Comparison of ENCODE assay signal across 10 mouse cellular contexts in the genomic region with DNA sequence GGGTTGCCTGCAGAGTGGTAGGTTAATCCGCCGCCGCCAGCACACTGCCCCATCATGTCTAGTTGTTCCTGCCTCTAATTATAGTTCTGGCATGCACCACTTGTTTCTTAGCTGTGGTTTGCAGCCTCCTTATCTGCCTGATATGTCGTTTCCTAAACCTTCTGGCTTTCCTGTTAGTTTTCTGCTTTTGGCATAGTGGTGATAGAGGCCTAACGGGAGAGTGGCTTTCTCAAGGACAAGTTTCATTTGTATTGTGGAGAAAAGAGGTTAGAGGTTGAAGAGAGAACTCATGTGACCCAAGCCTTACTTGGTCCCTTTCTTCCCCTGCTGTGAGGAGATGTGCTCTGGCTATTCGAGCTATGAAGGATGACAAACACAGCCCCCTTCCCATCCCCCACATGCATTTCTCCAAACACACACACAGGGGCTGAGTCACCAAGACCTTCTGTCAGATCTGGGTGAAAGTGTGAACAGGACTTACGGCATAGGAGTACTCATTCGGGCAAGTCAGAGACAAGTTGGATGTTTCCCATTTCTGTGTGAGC. TPM values are rescaled to one million over a fixed set of nuclear protein-coding genes. Genes with fewer than 3 reads are reported as not detected.
DNase-seq lines count a peak whose midpoint lies in the region; ATAC-seq lines count a peak whose summit lies in the region.
"Had no signal": no experiment of that assay in that cellular context is flagged by ENCODE, and none has a peak within 500 bp of the region (broad histone marks: within the 10 kb centered on the region; RNA-seq: fewer than 3 reads in every experiment).

No protein-coding gene starts in this region.

- no peak overlapping the region for H3K4me3 ChIP-seq in forebrain, embryonic 13.5 days
- H3K4me3 ChIP-seq: gastrocnemius, adult 2 months had no signal

- peak; percentile 92 for ATAC-seq in common myeloid progenitor, adult 5-6 weeks (replicated peaks; ENCODE audit: low read depth, poor library complexity, severe bottlenecking)
- peak; percentile 92 to 94 for ATAC-seq in hematopoietic stem cell, adult 5-6 weeks (replicated peaks in 1 of 2; ENCODE audit: insufficient read depth in 1 of 2, low FRiP score in 2 of 2, low TSS enrichment in 1 of 2, low read depth in 1 of 2, poor library complexity in 2 of 2, severe bottlenecking in 2 of 2)
- no peak for ATAC-seq in forebrain, embryonic 13.5 days

- no peaks in the 10 kb centered on the region for H3K4me1 ChIP-seq in forebrain, embryonic 13.5 days

- WGBS in forebrain, embryonic 13.5 days: 88% methylated on average over 8 of the region's 8 CpGs

- no peak overlapping the region for H3K27ac ChIP-seq in forebrain, embryonic 13.5 days
- H3K27ac ChIP-seq: gastrocnemius, adult 2 months had no signal

- DNase-seq in spleen, postnatal 36 days (ENCODE audit: low spot score in 2 of 2): peak; percentile 28 to 37
- no peak for DNase-seq in spleen, postnatal 4 days (ENCODE audit: low spot score in 2 of 2)
- DNase-seq in natural killer cell, adult 2 months (ENCODE audit: low spot score in 2 of 2): peak; percentile 60 to 64
- DNase-seq in left cerebral cortex, postnatal 14 days (ENCODE audit: low spot score in 2 of 2): no peak
- DNase-seq: cerebellum, adult 11 months; gastrocnemius, adult 2 months; thymus, postnatal 4 days had no signal

- H3K36me3 ChIP-seq in forebrain, embryonic 13.5 days (ENCODE audit: poor library complexity, severe bottlenecking): peaks cover 5% of the 10 kb centered on the region; the same call in 1 of the 2 replicates

- H3K4me2 ChIP-seq in forebrain, embryonic 13.5 days: no peak overlapping the region

- H3K9ac ChIP-seq in forebrain, embryonic 13.5 days: no peak overlapping the region

- no peaks in the 10 kb centered on the region for H3K27me3 ChIP-seq in forebrain, embryonic 13.5 days

- H3K9me3 ChIP-seq in forebrain, embryonic 13.5 days (replicated peaks): no peaks in the 10 kb centered on the region

- intact Hi-C loops in left cerebral cortex, postnatal 14 days (cut with DNase I): no loop called here

RNA-seq across cellular contexts. Expression of a gene that starts 12.4 kb away (rescaled TPM):
- total RNA-seq in common myeloid progenitor, adult 5-6 weeks (2017): 55.6 and 57.4 TPM in 2 replicates
- 143 and 156 TPM in 2 replicates for total RNA-seq in hematopoietic stem cell, adult 5-6 weeks (2017)
- polyA plus RNA-seq in forebrain, embryonic 13.5 days (2015; fragmentation: Nextera tagmentation; extraction: Ambion mirVana): 1.1 and 1.7 TPM in 2 replicates
- total RNA-seq in left cerebral cortex, postnatal 14 days (2021): not detected
- total RNA-seq: gastrocnemius, adult 2 months had no signal

RNA-seq across cellular contexts. Expression of a gene that starts 39.4 kb away (rescaled TPM):
- total RNA-seq in common myeloid progenitor, adult 5-6 weeks (2017): 18.9 and 22.0 TPM in 2 replicates
- 53.2 and 54.7 TPM in 2 replicates for total RNA-seq in hematopoietic stem cell, adult 5-6 weeks (2017)
- polyA plus RNA-seq in forebrain, embryonic 13.5 days (2015; fragmentation: Nextera tagmentation; extraction: Ambion mirVana): 2.9 and 3.2 TPM in 2 replicates
- total RNA-seq in left cerebral cortex, postnatal 14 days (2021): 1 to 10 TPM; 1.9 to 2.7 TPM

Comparison
In these comparisons a context has a peak if more than half of its experiments do, and no peak if none do; other contexts are left out.
1. DNase-seq: peak in spleen, postnatal 36 days (2 of 2) and natural killer cell, adult 2 months (2 of 2); none in spleen, postnatal 4 days (0 of 2) and left cerebral cortex, postnatal 14 days (0 of 2).
2. RNA of a gene that starts 12.4 kb away (total RNA-seq): 143 to 156 TPM in hematopoietic stem cell, adult 5-6 weeks and 55.6 to 57.4 TPM in common myeloid progenitor, adult 5-6 weeks; not detected in left cerebral cortex, postnatal 14 days; every median in the first group is over 10 times any median in the second.